Mouse (Mus musculus) kidney, adult 2 months (tissue): ENCODE measurements around the gene Olfr1112.

Experiments
- CTCF ChIP-seq: fragments of 200-500 bp; conservative IDR thresholded peaks from 2 replicates; pipeline ENCODE4 v1.5.1; 2011; ENCODE audit warnings: low read depth, mild to moderate bottlenecking, control low read depth, low read length, moderate library complexity, mixed read lengths; ENCODE audit not compliant: insufficient read depth, insufficient read length
- POLR2A ChIP-seq: fragments of 200-500 bp; IDR thresholded peaks from one replicate; pipeline ENCODE4 v1.6.1; 2011; ENCODE audit warnings: low read depth, low read length, control low read depth

- TF ChIP-seq CTCF (no peak), POLR2A (no peak)
Observed at GRCm38 (mm10) chr2:87208670-87209069, 21.1 kb downstream of the Olfr1112 start, which contains the start of gene Olfr1113.
